Mouse (Mus musculus) monocyte, adult 2 months (primary cell): Measurements from ENCODE around the gene Gpr156.
"Not testable (repeated sequence)": the region's sequence is repeated elsewhere in the genome, so short reads cannot be mapped to it uniquely, and the experiment has no call there.

Experiments
- DNase-seq, 2 experiments: peaks; one replicate each; pipeline ENCODE4 v3.0.0; 2022; ENCODE audit warnings: low spot score in 2 of 2, low read depth in 1 of 2

The Gpr156 gene

GRCm38 (mm10) chr16:37955336-37955917 is 39.1 kb downstream of the Gpr156 start:
- DNase-seq: no peak

DNA sequence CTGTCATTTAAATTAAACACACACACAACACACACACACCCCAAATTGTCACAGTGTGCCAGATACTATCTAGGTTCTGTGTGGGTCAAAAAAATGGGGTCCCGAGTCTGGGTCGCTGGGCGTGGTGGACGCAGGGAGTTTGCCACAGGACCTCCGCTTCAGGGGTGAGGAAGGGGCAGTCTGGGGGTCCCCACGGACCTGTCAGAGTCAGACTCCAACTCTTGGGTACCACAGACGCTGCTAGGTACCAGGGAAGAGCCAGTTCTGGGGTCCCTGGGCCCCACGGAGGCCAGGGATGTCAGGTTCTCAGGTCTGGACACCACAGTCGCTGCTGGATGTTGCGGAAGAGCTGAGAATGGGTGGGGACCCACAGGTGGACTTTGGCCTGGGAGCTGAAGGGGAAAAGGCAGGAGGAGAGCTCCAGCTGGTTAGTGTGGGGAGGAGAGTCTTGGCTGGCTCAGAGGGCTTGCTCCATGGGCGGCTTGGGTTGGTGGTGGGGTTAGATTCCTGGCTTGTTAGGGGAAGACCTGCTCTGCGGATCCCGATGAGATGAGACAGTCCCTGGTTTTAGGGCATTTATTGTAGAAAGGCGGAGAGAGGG is 39.9 kb downstream of the Gpr156 start:
- no peak for DNase-seq

DNA sequence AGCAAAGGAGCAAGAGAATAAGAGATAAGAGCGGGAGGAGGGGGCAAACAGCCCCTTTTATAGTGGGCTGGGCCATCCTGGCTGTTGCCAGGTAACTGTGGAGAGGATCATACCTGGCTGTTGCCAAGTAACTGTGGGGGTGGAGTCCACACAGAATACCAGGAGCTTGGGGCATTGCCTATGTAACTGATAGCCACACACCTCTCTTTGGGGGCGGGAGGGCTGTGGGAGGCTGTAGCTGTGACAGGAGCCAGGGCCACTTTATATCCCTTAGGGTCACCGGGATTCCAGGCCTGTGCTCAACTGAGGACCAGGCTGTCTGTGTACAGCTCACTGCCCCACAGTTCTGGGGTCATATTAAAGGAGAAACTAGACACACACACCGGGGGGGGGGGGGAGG is 40.5 kb downstream of the Gpr156 start:
- no peak for DNase-seq

GRCm38 (mm10) chr16:37962696-37963095 is 46.4 kb downstream of the Gpr156 start:
- not testable (repeated sequence) for DNase-seq

GRCm38 (mm10) chr16:37963331-37964281 is 47.3 kb downstream of the Gpr156 start:
- DNase-seq: no peak

- no peak for DNase-seq
Measured at GRCm38 (mm10) chr16:37964380-37965070, 48.2 kb downstream of the Gpr156 start.

DNA sequence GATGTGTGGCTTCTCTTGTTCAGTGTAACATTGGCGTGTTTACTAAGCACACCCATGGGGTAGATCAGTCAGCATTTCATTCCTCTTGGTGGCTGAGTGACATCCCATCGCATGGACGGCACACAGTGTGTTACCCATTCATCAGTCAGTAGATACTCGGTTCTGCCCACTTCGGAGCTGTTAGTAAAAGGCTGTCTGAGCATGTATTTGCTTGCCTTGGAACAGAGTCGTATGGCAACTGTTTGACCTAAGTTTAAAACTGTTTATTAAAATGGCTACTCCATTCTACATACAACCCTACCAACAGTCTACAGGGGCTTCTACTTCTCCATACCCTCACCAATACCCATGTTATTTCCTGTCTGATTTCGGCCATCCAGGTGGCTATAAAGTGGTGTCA is 50.6 kb downstream of the Gpr156 start:
- no peak for DNase-seq

DNA sequence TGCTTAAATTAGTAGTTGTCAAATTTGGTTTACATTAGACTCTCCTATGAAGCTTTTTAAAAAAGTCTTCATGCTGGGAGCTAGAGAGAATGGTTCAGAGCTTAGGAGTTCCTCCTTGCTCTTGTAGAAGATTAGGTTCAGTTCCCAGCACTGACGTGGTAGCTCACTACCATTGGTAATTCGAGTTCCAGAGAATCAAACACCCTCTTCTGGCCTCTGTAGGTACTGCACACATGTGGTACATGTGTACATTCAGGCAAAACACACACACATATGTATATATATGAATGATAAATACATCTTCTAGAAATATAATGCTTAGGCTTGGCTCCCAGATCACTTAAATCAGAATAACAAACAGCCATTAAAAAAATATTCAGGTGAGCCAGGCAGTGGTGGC is 51.1 kb downstream of the Gpr156 start:
- no peak for DNase-seq

DNA sequence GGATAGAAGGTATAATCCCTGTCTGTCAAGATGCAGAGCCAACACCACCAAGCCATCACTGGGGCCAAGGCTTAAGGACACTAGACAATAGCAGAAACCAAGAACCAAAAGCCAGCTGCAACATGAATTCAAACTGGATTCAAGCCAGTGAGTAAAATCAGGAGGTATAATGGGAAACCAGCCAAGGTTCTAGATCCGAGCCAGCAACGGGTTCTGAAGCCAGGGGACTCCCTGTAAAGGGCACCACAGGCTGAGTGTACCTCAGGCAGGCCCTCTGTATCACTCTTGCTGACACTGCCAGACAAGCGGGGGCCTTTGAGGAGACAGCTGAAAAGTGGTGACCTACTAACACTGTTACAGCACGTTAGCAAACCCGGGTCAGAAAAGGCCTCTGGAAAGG is 55.2 kb downstream of the Gpr156 start:
- no peak for DNase-seq

- no peak for DNase-seq
Measured at GRCm38 (mm10) chr16:37972357-37972756, 56.1 kb downstream of the Gpr156 start.

- DNase-seq: not testable (repeated sequence)
Measured at GRCm38 (mm10) chr16:37973239-37973638, 56.9 kb downstream of the Gpr156 start.

- DNase-seq: no peak
Measured at GRCm38 (mm10) chr16:37973855-37974519, 57.7 kb downstream of the Gpr156 start.

DNA sequence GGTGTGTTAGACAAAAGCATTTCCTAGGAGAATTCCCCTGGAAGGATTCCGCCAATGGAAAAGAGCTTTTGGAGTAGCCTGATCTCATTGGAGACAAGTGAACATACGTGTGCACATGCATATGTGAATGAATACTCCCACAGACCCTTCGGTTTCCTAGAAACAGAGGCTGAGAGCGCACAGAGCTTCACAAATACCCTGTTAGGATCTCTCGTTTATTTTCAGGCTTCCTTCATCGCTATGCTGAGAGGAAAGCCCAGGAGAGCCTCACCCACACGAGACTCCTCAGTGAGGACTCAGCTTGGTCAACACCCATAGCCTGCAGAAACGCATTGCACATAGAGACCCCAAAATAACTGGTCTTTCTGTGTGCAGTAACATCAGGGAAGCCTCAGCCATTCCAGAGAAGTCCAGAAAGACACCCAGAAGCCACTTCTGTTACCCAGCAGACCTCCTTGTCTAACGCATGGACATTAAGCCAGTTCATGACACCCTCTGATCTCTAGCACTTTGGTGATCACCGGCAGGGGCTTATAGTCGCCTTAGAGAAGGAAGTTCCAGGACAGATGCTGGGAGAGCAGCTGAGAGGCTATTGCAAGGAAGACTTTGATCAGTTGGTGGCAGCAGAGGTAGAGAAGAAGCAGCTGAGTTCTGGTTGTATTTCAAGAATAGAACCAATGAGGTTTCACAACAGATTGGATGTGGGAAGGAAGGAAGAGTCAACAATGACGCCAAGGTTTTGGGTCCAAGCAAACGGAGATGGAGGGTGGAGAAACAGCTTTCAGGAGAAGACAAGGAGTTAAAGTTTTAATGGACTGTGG is 58.4 kb downstream of the Gpr156 start:
- DNase-seq: no peak

- DNase-seq: no peak
Measured at GRCm38 (mm10) chr16:37981907-37982306, 65.6 kb downstream of the Gpr156 start.

DNA sequence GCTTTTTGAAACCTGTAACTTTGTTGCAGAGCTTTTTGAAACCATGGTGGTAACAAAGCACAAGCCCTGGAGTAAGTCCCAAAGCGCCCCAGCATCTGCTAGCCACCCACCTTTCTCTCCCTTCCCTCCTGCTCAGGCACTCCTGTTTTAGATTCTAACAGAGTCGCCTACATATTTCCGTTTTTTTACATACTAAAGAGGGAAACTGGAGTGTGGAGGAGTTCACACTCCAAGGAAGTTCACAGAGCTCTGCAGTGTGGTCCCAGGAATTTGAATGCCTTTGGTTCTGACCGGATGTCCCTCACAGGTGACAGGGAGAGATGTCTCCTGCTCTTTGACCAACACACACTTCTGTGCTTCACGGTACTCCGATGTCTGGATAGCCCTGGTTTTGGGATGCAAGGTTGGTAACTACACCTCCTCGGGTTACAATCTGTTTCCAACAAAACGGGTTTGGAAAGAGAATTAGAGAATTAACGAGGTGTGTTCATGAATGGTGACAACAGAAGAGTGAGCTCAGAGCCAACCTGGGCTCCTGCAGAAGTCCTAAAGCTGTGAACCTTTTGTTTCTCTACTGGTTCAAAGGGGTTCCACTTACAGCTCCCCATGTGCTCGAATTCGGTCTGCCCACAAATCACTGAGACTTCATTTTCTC is 72.0 kb downstream of the Gpr156 start:
- DNase-seq: no peak

GRCm38 (mm10) chr16:37989796-37990195 is 73.5 kb downstream of the Gpr156 start:
- DNase-seq: no peak

DNA sequence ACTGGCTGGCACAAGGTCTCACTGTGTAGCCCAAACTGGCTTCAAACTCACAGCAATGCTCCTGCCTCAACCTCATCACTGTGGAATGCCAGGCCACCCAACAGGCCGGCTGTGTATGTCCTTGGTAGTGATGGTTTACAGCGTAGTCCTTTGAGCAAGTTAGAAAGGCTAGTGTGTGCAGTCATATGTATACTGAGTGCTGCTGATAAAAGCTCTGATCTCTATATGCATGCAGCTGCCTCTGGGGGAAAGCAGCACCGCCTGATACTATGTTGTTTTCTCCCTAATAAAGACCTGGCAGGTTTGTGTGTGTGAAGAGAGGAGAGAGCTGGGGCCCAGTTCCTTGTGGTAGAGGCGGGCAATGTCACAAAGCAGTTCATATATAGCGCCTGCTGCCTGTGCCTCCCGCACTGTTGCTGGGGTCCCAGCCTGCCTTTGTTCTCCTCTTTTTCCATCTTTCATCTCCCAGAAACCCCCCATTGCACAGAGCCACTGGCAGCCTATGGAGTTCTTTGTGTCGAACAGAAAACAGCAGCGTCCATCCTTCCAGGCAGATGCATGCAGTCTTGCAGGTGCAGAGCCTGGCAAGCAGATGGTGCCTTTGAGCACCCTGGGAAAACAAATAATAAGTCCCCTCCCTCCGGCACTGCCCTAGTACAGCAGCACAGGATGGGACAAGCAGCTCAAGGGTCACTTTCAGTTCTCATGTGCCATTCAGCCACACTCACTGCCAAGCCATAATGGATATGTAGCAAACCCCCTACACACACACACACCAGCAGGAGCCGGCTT is 74.5 kb downstream of the Gpr156 start:
- DNase-seq: no peak

GRCm38 (mm10) chr16:37992806-37993205 is 76.5 kb downstream of the Gpr156 start:
- no peak for DNase-seq

GRCm38 (mm10) chr16:37994647-37995046 is 78.4 kb downstream of the Gpr156 start:
- peak in 1 of 2 experiments; percentile 5 for DNase-seq
